Mouse (Mus musculus): ENCODE results near the gene Fgd2. TPM values are rescaled to one million over a fixed set of nuclear protein-coding genes. Genes with fewer than 3 reads are reported as not detected.
"Not testable (repeated sequence)": the region's sequence is repeated elsewhere in the genome, so short reads cannot be mapped to it uniquely, and the experiment has no call there.

Gene Fgd2
- polyA plus RNA-seq (2015; fragmentation: Nextera tagmentation; extraction: Ambion mirVana), result 5.5 and 9.7 TPM in 2 replicates

- Histone ChIP-seq H3K9me3 (ENCODE audit: control insufficient read depth, low read length) (no peaks in the 10 kb centered on the region), H3K4me1 (replicated peaks; ENCODE audit: control insufficient read depth, insufficient read depth, low read length) (peaks cover 15% of the 10 kb centered on the region), H3K4me2 (ENCODE audit: low read length) (no peak within 1 kb of the TSS), H3K9ac (replicated peaks; ENCODE audit: low read depth, low read length) (no peak within 1 kb of the TSS), H3K4me3 (replicated peaks; ENCODE audit: low read length) (no peak within 1 kb of the TSS), H3K27me3 (replicated peaks; ENCODE audit: control insufficient read depth, insufficient read depth, low read length) (no peaks in the 10 kb centered on the region), H3K27ac (ENCODE audit: low read length) (no peak within 1 kb of the TSS), H3K36me3 (ENCODE audit: control insufficient read depth, insufficient read depth) (no peaks in the 10 kb centered on the region)
- 24% methylated on average over 5 of the region's 5 CpGs for WGBS
- ATAC-seq, result no peak
These were observed at the start of gene Fgd2 for GRCm38 (mm10) chr17:29360761-29361221. Fgd2 (plus strand) TSS chr17:29360914.

DNA sequence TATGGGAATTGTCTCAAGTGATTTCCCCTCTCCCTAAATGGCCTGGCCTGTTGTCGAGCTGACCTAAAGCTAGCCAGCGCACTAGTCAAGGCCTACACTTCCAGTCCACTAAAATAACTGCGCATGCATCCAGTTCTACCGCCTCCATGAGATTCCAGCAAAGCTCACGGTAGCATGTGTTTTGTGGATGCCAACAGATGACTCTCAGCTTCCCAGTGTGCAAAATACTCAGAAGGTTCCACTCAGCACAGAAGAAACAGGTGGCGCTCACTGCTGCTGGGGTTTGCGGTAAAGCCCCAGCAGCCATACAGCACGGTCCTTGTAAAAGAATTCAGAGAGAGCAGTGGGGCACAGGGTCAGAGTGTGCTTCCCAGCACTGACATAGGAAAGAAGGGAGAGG lies 49.1 kb upstream of the Fgd2 start:
- WGBS, result 84% methylated on average over 8 of the region's 8 CpGs

GRCm38 (mm10) chr17:29312082-29312481 lies 48.6 kb upstream of the Fgd2 start:
- ATAC-seq, result no peak
- no peak overlapping the region for H3K27ac ChIP-seq (ENCODE audit: low read length)

More for the DNA sequence above, 49.1 kb upstream of the Fgd2 start:
- no peak overlapping the region for H3K4me3 ChIP-seq (replicated peaks; ENCODE audit: low read length)
- no peak overlapping the region for H3K4me2 ChIP-seq (ENCODE audit: low read length)
- H3K27me3 ChIP-seq (replicated peaks; ENCODE audit: control insufficient read depth, insufficient read depth, low read length), result no peaks in the 10 kb centered on the region
- ATAC-seq, result no peak
- no peaks in the 10 kb centered on the region for H3K36me3 ChIP-seq (ENCODE audit: control insufficient read depth, insufficient read depth)
- no peak overlapping the region for H3K9ac ChIP-seq (replicated peaks; ENCODE audit: low read depth, low read length)
- H3K4me1 ChIP-seq (replicated peaks; ENCODE audit: control insufficient read depth, insufficient read depth, low read length), result no peaks in the 10 kb centered on the region
- no peak overlapping the region for H3K27ac ChIP-seq (ENCODE audit: low read length)
- no peaks in the 10 kb centered on the region for H3K9me3 ChIP-seq (ENCODE audit: control insufficient read depth, low read length)

DNA sequence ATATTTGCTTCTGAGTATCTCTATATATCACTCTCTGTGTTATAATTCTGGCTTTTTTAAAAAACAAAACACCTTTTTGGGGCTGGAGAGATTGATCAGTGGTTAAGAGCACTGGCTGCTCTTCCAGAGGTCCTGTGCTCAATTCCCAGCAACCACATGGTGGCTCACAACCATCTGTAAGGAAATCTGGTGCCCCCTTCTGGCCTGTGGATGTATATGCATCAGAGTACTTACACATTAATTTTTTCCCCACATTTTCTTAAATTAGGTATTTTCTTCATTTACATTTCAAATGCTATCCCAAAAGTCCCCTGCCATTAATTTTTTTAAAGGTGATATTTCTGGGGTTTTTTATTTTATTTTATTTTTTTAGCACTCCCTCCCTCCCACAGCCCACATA lies 47.4 kb upstream of the Fgd2 start:
- Histone ChIP-seq H3K27me3 (replicated peaks; ENCODE audit: control insufficient read depth, insufficient read depth, low read length) (no peaks in the 10 kb centered on the region), H3K27ac (ENCODE audit: low read length) (no peak overlapping the region), H3K9ac (replicated peaks; ENCODE audit: low read depth, low read length) (no peak overlapping the region), H3K4me2 (ENCODE audit: low read length) (no peak overlapping the region), H3K36me3 (ENCODE audit: control insufficient read depth, insufficient read depth) (no peaks in the 10 kb centered on the region), H3K9me3 (ENCODE audit: control insufficient read depth, low read length) (no peaks in the 10 kb centered on the region), H3K4me3 (replicated peaks; ENCODE audit: low read length) (no peak overlapping the region), H3K4me1 (replicated peaks; ENCODE audit: control insufficient read depth, insufficient read depth, low read length) (no peaks in the 10 kb centered on the region)
- no peak for ATAC-seq

More at GRCm38 (mm10) chr17:29312082-29312481, 48.6 kb upstream of the Fgd2 start:
- 100% methylated on average over 2 of the region's 2 CpGs for WGBS
- H3K4me2 ChIP-seq (ENCODE audit: low read length), result no peak overlapping the region
- H3K4me3 ChIP-seq (replicated peaks; ENCODE audit: low read length), result no peak overlapping the region
- no peaks in the 10 kb centered on the region for H3K4me1 ChIP-seq (replicated peaks; ENCODE audit: control insufficient read depth, insufficient read depth, low read length)
- no peaks in the 10 kb centered on the region for H3K27me3 ChIP-seq (replicated peaks; ENCODE audit: control insufficient read depth, insufficient read depth, low read length)
- no peaks in the 10 kb centered on the region for H3K9me3 ChIP-seq (ENCODE audit: control insufficient read depth, low read length)
- H3K9ac ChIP-seq (replicated peaks; ENCODE audit: low read depth, low read length), result no peak overlapping the region
- no peaks in the 10 kb centered on the region for H3K36me3 ChIP-seq (ENCODE audit: control insufficient read depth, insufficient read depth)

- no peak for ATAC-seq
- 46% methylated on average over 9 of the region's 9 CpGs for WGBS
- no peaks in the 10 kb centered on the region for H3K4me1 ChIP-seq (replicated peaks; ENCODE audit: control insufficient read depth, insufficient read depth, low read length)
These were observed 44.8 kb upstream of the Fgd2 start for GRCm38 (mm10) chr17:29315672-29316465.

GRCm38 (mm10) chr17:29316891-29317290 lies 43.8 kb upstream of the Fgd2 start:
- peaks cover 1% of the 10 kb centered on the region; the same call in 1 of the 2 replicates for H3K27me3 ChIP-seq (replicated peaks; ENCODE audit: control insufficient read depth, insufficient read depth, low read length)
- WGBS, result 53% methylated on average over 3 of the region's 3 CpGs
- no peaks in the 10 kb centered on the region for H3K4me1 ChIP-seq (replicated peaks; ENCODE audit: control insufficient read depth, insufficient read depth, low read length)
- ATAC-seq, result no peak
- H3K9me3 ChIP-seq (ENCODE audit: control insufficient read depth, low read length), result no peaks in the 10 kb centered on the region
- no peak overlapping the region for H3K27ac ChIP-seq (ENCODE audit: low read length)
- H3K9ac ChIP-seq (replicated peaks; ENCODE audit: low read depth, low read length), result no peak overlapping the region
- H3K4me2 ChIP-seq (ENCODE audit: low read length), result no peak overlapping the region
- no peaks in the 10 kb centered on the region for H3K36me3 ChIP-seq (ENCODE audit: control insufficient read depth, insufficient read depth)
- no peak overlapping the region for H3K4me3 ChIP-seq (replicated peaks; ENCODE audit: low read length)

More at GRCm38 (mm10) chr17:29315672-29316465, 44.8 kb upstream of the Fgd2 start:
- no peaks in the 10 kb centered on the region for H3K27me3 ChIP-seq (replicated peaks; ENCODE audit: control insufficient read depth, insufficient read depth, low read length)
- no peak overlapping the region for H3K27ac ChIP-seq (ENCODE audit: low read length)
- no peak overlapping the region for H3K4me2 ChIP-seq (ENCODE audit: low read length)
- H3K4me3 ChIP-seq (replicated peaks; ENCODE audit: low read length), result no peak overlapping the region
- H3K9me3 ChIP-seq (ENCODE audit: control insufficient read depth, low read length), result no peaks in the 10 kb centered on the region
- H3K9ac ChIP-seq (replicated peaks; ENCODE audit: low read depth, low read length), result no peak overlapping the region
- no peaks in the 10 kb centered on the region for H3K36me3 ChIP-seq (ENCODE audit: control insufficient read depth, insufficient read depth)

GRCm38 (mm10) chr17:29317380-29317779 lies 43.3 kb upstream of the Fgd2 start, which contains the start of gene Pi16:
Pi16 (plus strand) TSS chr17:29317680.
- H3K27ac ChIP-seq (ENCODE audit: low read length); H3K4me3 ChIP-seq (replicated peaks; ENCODE audit: low read length); H3K9ac ChIP-seq (replicated peaks; ENCODE audit: low read depth, low read length); ATAC-seq; H3K4me2 ChIP-seq (ENCODE audit: low read length); H3K4me1 ChIP-seq (replicated peaks; ENCODE audit: control insufficient read depth, insufficient read depth, low read length); H3K36me3 ChIP-seq (ENCODE audit: control insufficient read depth, insufficient read depth); H3K27me3 ChIP-seq (replicated peaks; ENCODE audit: control insufficient read depth, insufficient read depth, low read length); H3K9me3 ChIP-seq (ENCODE audit: control insufficient read depth, low read length): not testable (repeated sequence)
- WGBS, result 92% methylated on average over 3 of the region's 3 CpGs

DNA sequence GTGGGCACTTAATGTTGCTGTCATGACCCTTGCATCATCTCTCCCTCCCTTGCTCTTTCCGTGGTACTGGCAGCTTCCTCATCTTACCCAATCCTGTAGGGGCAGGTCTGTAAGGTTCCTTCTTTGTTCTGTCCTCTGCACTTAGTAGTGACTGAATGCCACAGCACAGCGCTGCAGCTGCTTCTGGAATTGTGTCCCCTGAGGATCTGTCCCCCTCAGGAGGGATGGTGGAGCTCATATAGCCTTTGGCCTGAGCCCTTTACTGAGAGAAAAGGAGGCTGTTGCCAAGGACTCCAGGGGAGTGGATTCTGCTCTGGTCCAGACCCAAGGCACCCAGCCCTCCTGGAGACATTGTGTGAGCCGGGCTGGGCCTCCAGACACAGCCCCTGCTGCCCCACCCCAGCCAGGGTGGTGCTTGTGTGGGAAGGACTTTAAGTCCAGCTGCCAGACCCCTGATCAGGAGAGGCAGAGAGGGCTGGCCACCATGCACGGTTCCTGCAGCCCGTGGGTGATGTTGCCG lies 41.9 kb upstream of the Fgd2 start:
- Histone ChIP-seq H3K9me3 (ENCODE audit: control insufficient read depth, low read length) (no peaks in the 10 kb centered on the region), H3K4me1 (replicated peaks; ENCODE audit: control insufficient read depth, insufficient read depth, low read length) (peaks cover 2% of the 10 kb centered on the region; the same call in 1 of the 2 replicates), H3K4me2 (ENCODE audit: low read length) (no peak overlapping the region), H3K27ac (ENCODE audit: low read length) (no peak overlapping the region), H3K27me3 (replicated peaks; ENCODE audit: control insufficient read depth, insufficient read depth, low read length) (peaks cover 8% of the 10 kb centered on the region), H3K9ac (replicated peaks; ENCODE audit: low read depth, low read length) (no peak overlapping the region; the same call in 1 of the 2 replicates), H3K36me3 (ENCODE audit: control insufficient read depth, insufficient read depth) (no peaks in the 10 kb centered on the region), H3K4me3 (replicated peaks; ENCODE audit: low read length) (no peak overlapping the region)
- ATAC-seq, result no peak
- 53% methylated on average over 6 of the region's 6 CpGs for WGBS

DNA sequence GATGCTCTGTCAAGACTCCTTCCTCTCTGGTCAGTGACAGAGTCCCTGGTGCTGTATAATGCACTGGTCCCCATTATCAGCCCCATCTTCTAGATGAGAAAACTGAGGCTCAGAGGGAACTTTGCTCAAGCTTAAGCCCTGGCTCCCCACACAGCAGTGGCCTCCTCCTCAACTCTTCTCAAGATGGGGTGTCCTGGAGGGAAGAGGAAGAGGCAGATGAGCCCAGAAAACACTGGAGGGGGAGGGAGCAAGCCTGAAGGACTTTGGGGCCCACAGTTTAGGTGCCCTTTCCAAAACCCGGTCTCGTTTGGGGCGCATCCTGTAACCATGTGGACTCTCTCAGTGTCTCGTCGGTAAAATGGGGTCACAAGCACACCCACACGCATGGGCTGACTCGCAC lies 41.2 kb upstream of the Fgd2 start:
- H3K27ac ChIP-seq (ENCODE audit: low read length), result no peak overlapping the region
- WGBS, result 94% methylated on average over 7 of the region's 7 CpGs
- H3K9me3 ChIP-seq (ENCODE audit: control insufficient read depth, low read length), result no peaks in the 10 kb centered on the region
- H3K4me3 ChIP-seq (replicated peaks; ENCODE audit: low read length), result no peak overlapping the region
- ATAC-seq, result no peak
- H3K4me2 ChIP-seq (ENCODE audit: low read length), result no peak overlapping the region
- H3K27me3 ChIP-seq (replicated peaks; ENCODE audit: control insufficient read depth, insufficient read depth, low read length), result peaks cover 8% of the 10 kb centered on the region
- H3K4me1 ChIP-seq (replicated peaks; ENCODE audit: control insufficient read depth, insufficient read depth, low read length), result peaks cover 2% of the 10 kb centered on the region; the same call in 1 of the 2 replicates
- H3K9ac ChIP-seq (replicated peaks; ENCODE audit: low read depth, low read length), result no peak overlapping the region
- H3K36me3 ChIP-seq (ENCODE audit: control insufficient read depth, insufficient read depth), result no peaks in the 10 kb centered on the region

Data from forebrain, embryonic 16.5 days (tissue).